Mouse (Mus musculus): ENCODE measurements at regions not wholly inside any gene's neighbourhood (a gene's known extent, or its start where the extent isn't known, plus 50 kb on each side); places are given as distances from the start of the nearest gene placed in this dataset.

- no peak for TF ChIP-seq CTCF (IDR thresholded peaks at IDR 0.05; ENCODE audit: low read depth, low read length)
- TF ChIP-seq POLR2A (IDR thresholded peaks at IDR 0.05; ENCODE audit: extremely low read depth, insufficient read depth, low read length): no peak
Measured at GRCm38 (mm10) chr15:27009069-27009468, 113.7 kb upstream of the Fbxl7 start.
